Mouse (Mus musculus) right cerebral cortex, postnatal 25 days (tissue): ENCODE results near the gene Sowahb.

ENCODE experiments used
- DNase-seq: peaks from one replicate; pipeline ENCODE4 v3.0.0; 2022

Sowahb gene

GRCm38 (mm10) chr5:93044584-93045370, at the start of gene Sowahb:
Gene Sowahb (minus strand): TSS chr5:93045022.
- peak; percentile 51 for DNase-seq

GRCm38 (mm10) chr5:93093638-93094527, 49.1 kb upstream of the Sowahb start:
- DNase-seq: peak; percentile 63

GRCm38 (mm10) chr5:93092857-93093622, 48.2 kb upstream of the Sowahb start, which contains the start of gene Sept11:
Gene Sept11 (plus strand): TSS chr5:93093437.
- DNase-seq: peak; percentile 96

- DNase-seq: peak; percentile 45
Observed at GRCm38 (mm10) chr5:93092147-93092781, 47.4 kb upstream of the Sowahb start.

GRCm38 (mm10) chr5:93091266-93091665, 46.4 kb upstream of the Sowahb start:
- DNase-seq: no peak

- DNase-seq: no peak
Observed at GRCm38 (mm10) chr5:93085900-93086299, 41.1 kb upstream of the Sowahb start.

- no peak for DNase-seq
Observed at GRCm38 (mm10) chr5:93085015-93085598, 40.3 kb upstream of the Sowahb start.

- DNase-seq: no peak
Observed at GRCm38 (mm10) chr5:93079596-93079995, 34.8 kb upstream of the Sowahb start.

- no peak for DNase-seq
Observed at GRCm38 (mm10) chr5:93077661-93078323, 33.0 kb upstream of the Sowahb start.

GRCm38 (mm10) chr5:93060865-93061264, 16.0 kb upstream of the Sowahb start:
- no peak for DNase-seq

GRCm38 (mm10) chr5:93053606-93054397, 9.0 kb upstream of the Sowahb start:
- no peak for DNase-seq

GRCm38 (mm10) chr5:93051951-93052350, 7.1 kb upstream of the Sowahb start:
- DNase-seq: no peak

GRCm38 (mm10) chr5:93051041-93051440, 6.2 kb upstream of the Sowahb start:
- DNase-seq: no peak

GRCm38 (mm10) chr5:93049971-93050370, 5.1 kb upstream of the Sowahb start:
- no peak for DNase-seq

GRCm38 (mm10) chr5:93048481-93049240, 3.8 kb upstream of the Sowahb start:
- no peak for DNase-seq

GRCm38 (mm10) chr5:93046306-93046845, 1.6 kb upstream of the Sowahb start:
- no peak for DNase-seq

GRCm38 (mm10) chr5:93045371-93045714, 521 bp upstream of the Sowahb start:
- no peak for DNase-seq

- peak; percentile 40 for DNase-seq
Observed at GRCm38 (mm10) chr5:93043688-93044583, 886 bp downstream of the Sowahb start.
